Mouse (Mus musculus) erythroblast, embryonic 14.5 days (primary cell): ENCODE measurements around the gene Tubb4a.

Experiments used
- GATA1 ChIP-seq: IDR thresholded peaks from 2 replicates; pipeline ENCODE4 v1.6.1; 2012; ENCODE audit warnings: low read length, inconsistent platforms, mixed read lengths
- TAL1 ChIP-seq: IDR thresholded peaks from 3 replicates; pipeline ENCODE4 v1.6.1; 2012; ENCODE audit warnings: low read length, inconsistent platforms, mixed read lengths

DNA sequence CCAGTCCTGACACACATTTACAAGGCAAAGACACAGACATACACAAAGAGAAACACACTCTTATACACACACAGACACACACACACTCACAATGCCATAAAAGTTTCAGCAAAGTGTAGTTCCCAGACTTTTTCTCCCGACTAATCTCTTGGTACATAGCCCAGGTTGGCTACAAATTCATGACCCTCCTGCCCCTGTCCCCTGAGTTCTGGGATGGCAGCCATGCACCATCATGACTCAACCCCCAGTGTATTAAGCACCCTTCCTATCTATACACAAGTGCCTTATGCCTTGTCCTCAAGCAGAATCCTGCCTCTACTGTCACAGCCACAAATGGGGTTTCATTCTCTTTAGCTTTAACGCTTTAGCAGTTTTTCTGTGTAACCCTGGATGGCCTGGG is 29.2 kb upstream of the Tubb4a start:
- no peak for TF ChIP-seq GATA1
- no peak for TF ChIP-seq TAL1
